Mouse (Mus musculus) forebrain, postnatal 0 days (tissue): Measurements from ENCODE around the gene Zfp385b. TPM values are rescaled to one million over a fixed set of nuclear protein-coding genes. Genes with fewer than 3 reads are reported as not detected.
A peak's percentile ranks its signal among the peaks of the same experiment; 100 is the strongest.

Experiments used
- ATAC-seq: fragments of 200-750 bp; cut with Nextera tagmentation; 2 replicates; pipeline ENCODE4 v1.8.0; 2017; ENCODE audit warnings: mild to moderate bottlenecking, moderate library complexity
- DNase-seq: peaks from one replicate; pipeline ENCODE4 v3.0.0-alpha.2; 2015
- H3K27ac ChIP-seq: fragments of 300-500 bp; sonication (generic); 2 replicates; pipeline ENCODE4 v1.5.1; 2014; ENCODE audit warnings: low read depth, mild to moderate bottlenecking, antibody characterized with exemption, low read length, moderate library complexity, mixed read lengths
- H3K27me3 ChIP-seq: fragments of 300-500 bp; sonication (generic); 2 replicates; pipeline ENCODE4 v1.6.1; 2014; ENCODE audit warnings: mild to moderate bottlenecking, low read length, mixed read lengths; ENCODE audit not compliant: insufficient read depth
- H3K36me3 ChIP-seq: fragments of 300-500 bp; sonication (generic); 2 replicates; pipeline ENCODE4 v1.6.1; 2014; ENCODE audit warnings: mild to moderate bottlenecking, moderate library complexity; ENCODE audit not compliant: insufficient read depth
- H3K4me1 ChIP-seq: fragments of 300-500 bp; sonication (generic); 2 replicates; pipeline ENCODE4 v1.6.1; 2014; ENCODE audit warnings: antibody characterized with exemption; ENCODE audit not compliant: insufficient read depth
- H3K4me2 ChIP-seq: fragments of 300-500 bp; sonication (generic); 2 replicates; pipeline ENCODE4 v1.6.1; 2014; ENCODE audit warnings: low read depth, mild to moderate bottlenecking, moderate library complexity
- H3K4me3 ChIP-seq: fragments of 300-500 bp; sonication (generic); 2 replicates; pipeline ENCODE4 v1.5.1; 2014; ENCODE audit warnings: low read depth, low read length, mixed read lengths
- H3K9ac ChIP-seq: fragments of 300-500 bp; sonication (generic); 2 replicates; pipeline ENCODE4 v1.6.1; 2014; ENCODE audit warnings: mild to moderate bottlenecking
- H3K9me3 ChIP-seq: fragments of 300-500 bp; sonication (generic); 2 replicates; pipeline ENCODE4 v1.6.1; 2016; ENCODE audit warnings: low read length
- CTCF ChIP-seq: sonication (generic); IDR thresholded peaks from 2 replicates; pipeline ENCODE4 v1.5.1; 2016; ENCODE audit warnings: antibody characterized with exemption, control low read depth, low read depth
- WGBS: fragments of 180-500 bp; shearing (Covaris S2); extraction: QIAGEN DNeasy Blood & Tissue Kit; methylation state at CpG from one replicate; pipeline ENCODE4 v1.1.7; 2014; 5-methylcytosine and 5-hydroxymethylcytosine counted together
- polyA plus RNA-seq: library from polyadenylated mRNA; unstranded; fragments of >200 nt; fragmentation: Nextera tagmentation; extraction: Ambion mirVana; gene quantifications from 2 replicates; pipeline ENCODE4 v1.2.1, GENCODE M21; 2015
- total RNA-seq: library from RNA; depleted of rRNA; stranded (reverse); fragments of >200 nt; gene quantifications from 2 replicates; pipeline ENCODE4 v1.2.3, GENCODE M21; 2014

Zfp385b gene
- total and polyA plus RNA-seq, 2 experiments from 2014 or later, result 10.0 to 20.4 TPM

DNA sequence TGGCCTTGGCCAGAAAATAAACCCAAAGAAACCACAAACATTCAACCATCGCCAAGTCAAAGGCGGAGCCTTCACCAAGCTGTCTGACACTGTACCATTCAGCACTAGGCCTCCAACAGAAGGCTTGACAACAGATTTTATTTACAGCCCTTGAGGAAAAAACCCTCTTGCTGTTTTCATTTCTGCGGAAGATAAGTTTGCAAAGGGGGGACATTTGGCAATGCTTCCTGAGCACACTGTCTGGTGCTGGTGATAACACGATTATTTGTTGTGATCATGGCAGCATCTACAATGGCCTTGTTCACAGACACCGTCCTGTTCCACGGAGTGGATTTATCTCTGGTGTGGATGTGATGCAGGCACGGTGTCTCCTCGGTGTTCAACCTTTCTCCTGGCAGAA, 317.0 kb downstream of the Zfp385b start:
- Histone ChIP-seq H3K9me3 (no peaks in the 10 kb centered on the region), H3K27me3 (no peaks in the 10 kb centered on the region), H3K9ac (no peak overlapping the region), H3K27ac (no peak overlapping the region), H3K36me3 (no peaks in the 10 kb centered on the region), H3K4me2 (no peak overlapping the region), H3K4me3 (no peak overlapping the region), H3K4me1 (no peaks in the 10 kb centered on the region)
- 42% methylated on average over 8 of the region's 8 CpGs for WGBS
- DNase-seq, result peak; percentile 52
- TF ChIP-seq CTCF, result no peak
- peak; percentile 84 for ATAC-seq

DNA sequence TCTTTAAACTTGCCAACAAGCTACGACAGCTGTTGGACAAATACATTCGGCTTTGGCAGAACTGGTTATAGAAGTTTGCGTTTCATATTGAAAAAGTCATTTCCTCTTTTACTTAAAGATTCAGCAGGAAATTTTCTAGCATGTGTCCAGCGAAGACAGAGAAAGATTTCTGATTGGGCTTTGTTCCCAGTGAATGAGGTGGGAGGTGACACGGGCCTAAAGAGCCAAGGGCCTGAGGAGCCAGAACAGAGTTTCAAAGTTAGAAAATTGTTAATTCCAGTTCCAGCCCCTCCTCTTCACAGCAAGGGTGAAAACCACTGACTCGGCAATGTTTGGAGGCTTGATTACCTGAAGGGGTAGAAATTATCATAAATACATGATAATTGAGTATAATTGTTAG, 319.0 kb downstream of the Zfp385b start:
- no peaks in the 10 kb centered on the region for H3K36me3 ChIP-seq
- H3K27me3 ChIP-seq, result no peaks in the 10 kb centered on the region
- no peaks in the 10 kb centered on the region for H3K9me3 ChIP-seq
- DNase-seq (no peak), ATAC-seq (no peak)
- H3K4me2 ChIP-seq, result no peak overlapping the region
- no peak overlapping the region for H3K9ac ChIP-seq
- WGBS, result 39% methylated on average over 6 of the region's 6 CpGs
- H3K4me1 ChIP-seq, result no peaks in the 10 kb centered on the region
- H3K27ac ChIP-seq, result no peak overlapping the region
- H3K4me3 ChIP-seq, result no peak overlapping the region
- no peak for TF ChIP-seq CTCF

DNA sequence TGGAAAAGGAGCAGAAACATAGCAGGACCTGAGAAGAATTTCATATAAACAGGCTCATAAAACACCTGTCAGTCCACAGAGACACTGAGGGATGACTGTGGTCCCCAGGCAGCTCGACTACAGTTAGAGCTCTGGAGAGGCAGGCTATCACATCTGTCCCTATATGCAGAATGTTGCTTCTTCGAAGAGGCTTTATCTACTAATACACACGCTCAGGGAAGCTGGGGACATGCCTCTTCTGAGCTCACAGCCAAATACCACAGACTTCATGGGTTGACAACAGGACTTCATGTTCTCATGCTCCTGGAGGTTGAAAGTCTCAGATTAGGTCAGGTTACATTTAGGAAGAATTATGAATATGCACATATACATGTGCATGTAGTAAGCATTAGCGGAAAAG, 321.1 kb downstream of the Zfp385b start:
- no peaks in the 10 kb centered on the region for H3K9me3 ChIP-seq
- no peak overlapping the region for H3K9ac ChIP-seq
- H3K36me3 ChIP-seq, result no peaks in the 10 kb centered on the region
- H3K4me3 ChIP-seq, result no peak overlapping the region
- TF ChIP-seq CTCF, result no peak
- no peak for ATAC-seq
- H3K27ac ChIP-seq, result no peak overlapping the region
- H3K4me1 ChIP-seq, result no peaks in the 10 kb centered on the region
- WGBS, result 88% methylated on average over 4 of the region's 4 CpGs
- H3K4me2 ChIP-seq, result no peak overlapping the region
- DNase-seq, result no peak
- H3K27me3 ChIP-seq, result no peaks in the 10 kb centered on the region

DNA sequence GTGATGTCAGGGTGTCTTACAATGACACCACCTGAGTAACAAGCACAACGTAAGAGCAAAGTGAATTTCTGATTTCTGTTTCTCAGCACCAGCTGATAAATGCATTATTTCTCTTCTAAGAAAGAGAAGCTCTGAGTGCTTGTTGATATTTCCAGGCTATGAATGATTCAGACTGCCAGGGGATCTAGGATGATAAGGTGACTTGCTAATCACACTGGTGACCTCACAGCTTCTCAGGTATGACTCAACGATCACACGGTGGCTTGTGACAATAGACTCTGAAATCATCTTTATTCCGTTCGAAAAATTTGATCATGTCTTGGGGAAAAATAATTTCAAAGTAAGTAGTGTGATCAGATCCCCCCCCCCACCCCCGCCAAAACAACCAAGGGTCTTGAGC, 321.5 kb downstream of the Zfp385b start:
- Histone ChIP-seq H3K4me1 (no peaks in the 10 kb centered on the region), H3K4me3 (no peak overlapping the region), H3K9ac (no peak overlapping the region), H3K4me2 (no peak overlapping the region), H3K27me3 (no peaks in the 10 kb centered on the region), H3K27ac (no peak overlapping the region), H3K9me3 (no peaks in the 10 kb centered on the region), H3K36me3 (no peaks in the 10 kb centered on the region)
- 91% methylated on average over 6 of the region's 6 CpGs for WGBS
- ATAC-seq (no peak), DNase-seq (no peak)
- TF ChIP-seq CTCF, result no peak

DNA sequence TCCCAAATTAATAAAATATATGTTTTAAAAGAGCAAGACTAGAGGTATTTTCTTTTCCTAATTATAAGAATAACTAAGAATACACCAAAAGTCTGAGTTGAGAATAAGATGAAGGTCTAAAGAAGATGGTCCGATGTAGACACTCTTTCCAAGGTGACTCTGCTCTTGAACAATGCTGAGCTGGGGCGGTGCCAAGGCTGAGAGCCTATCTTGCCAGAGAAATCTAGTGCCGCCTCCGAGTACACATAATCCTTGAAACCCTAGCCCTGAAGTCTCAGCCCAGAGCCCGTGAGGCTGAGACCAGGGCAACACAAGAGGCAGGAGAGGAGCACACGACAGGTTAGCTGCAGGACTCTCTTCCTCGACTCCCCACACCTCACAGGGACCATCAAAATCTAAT, 323.4 kb downstream of the Zfp385b start:
- Histone ChIP-seq H3K4me3 (no peak overlapping the region), H3K4me1 (no peaks in the 10 kb centered on the region), H3K9ac (no peak overlapping the region), H3K36me3 (no peaks in the 10 kb centered on the region), H3K27me3 (no peaks in the 10 kb centered on the region), H3K27ac (no peak overlapping the region), H3K9me3 (no peaks in the 10 kb centered on the region), H3K4me2 (no peak overlapping the region)
- ATAC-seq (no peak), DNase-seq (no peak)
- no peak for TF ChIP-seq CTCF
- WGBS, result 91% methylated on average over 7 of the region's 7 CpGs

DNA sequence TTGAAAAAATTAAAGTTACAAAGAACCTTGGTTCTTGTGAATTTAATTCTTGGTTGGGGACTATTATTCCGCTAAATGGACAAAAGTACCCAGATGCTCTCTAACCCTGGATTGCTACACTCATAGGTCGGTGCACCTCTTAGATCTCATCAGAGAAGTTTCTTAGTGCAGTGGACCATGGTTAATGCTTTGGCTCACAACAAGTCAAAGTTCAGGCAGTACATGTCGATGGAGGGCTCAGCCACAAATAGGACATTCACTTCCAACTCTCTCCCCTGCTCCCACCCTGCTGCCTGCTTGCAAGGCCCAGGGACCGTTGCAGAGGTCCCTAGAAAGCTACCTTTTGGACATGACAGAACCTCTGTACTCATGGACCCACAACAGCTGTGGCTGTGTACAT, 324.1 kb downstream of the Zfp385b start:
- Histone ChIP-seq H3K27ac (no peak overlapping the region), H3K9me3 (no peaks in the 10 kb centered on the region), H3K9ac (no peak overlapping the region), H3K4me1 (no peaks in the 10 kb centered on the region), H3K4me2 (no peak overlapping the region), H3K4me3 (no peak overlapping the region), H3K27me3 (no peaks in the 10 kb centered on the region), H3K36me3 (no peaks in the 10 kb centered on the region)
- 80% methylated on average over 4 of the region's 4 CpGs for WGBS
- ATAC-seq, result no peak
- TF ChIP-seq CTCF, result no peak
- no peak for DNase-seq

DNA sequence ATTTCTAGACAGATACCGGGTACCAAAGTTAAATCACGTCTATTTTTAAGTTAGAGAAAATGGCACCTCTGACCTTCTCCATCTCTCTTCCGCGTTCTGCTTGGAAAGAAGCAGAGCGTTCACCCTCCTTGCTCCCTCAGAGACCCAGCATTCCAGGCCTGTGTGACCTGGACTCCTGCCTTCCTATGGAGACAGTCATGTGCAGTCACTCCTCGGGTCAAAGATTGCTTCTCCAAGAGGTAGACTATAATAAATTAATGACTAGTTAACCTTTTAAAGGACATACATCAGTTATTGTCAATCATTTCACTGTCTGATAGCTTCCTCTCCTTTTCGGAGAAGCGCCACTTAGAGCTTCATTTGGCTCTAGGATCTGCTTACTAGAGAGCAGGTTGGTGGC, 325.7 kb downstream of the Zfp385b start:
- Histone ChIP-seq H3K27ac (no peak overlapping the region), H3K4me3 (no peak overlapping the region), H3K9ac (no peak overlapping the region), H3K9me3 (no peaks in the 10 kb centered on the region), H3K4me1 (no peaks in the 10 kb centered on the region), H3K4me2 (no peak overlapping the region), H3K36me3 (no peaks in the 10 kb centered on the region), H3K27me3 (no peaks in the 10 kb centered on the region)
- no peak for TF ChIP-seq CTCF
- ATAC-seq, result no peak
- DNase-seq, result no peak
- 95% methylated on average over 8 of the region's 8 CpGs for WGBS

DNA sequence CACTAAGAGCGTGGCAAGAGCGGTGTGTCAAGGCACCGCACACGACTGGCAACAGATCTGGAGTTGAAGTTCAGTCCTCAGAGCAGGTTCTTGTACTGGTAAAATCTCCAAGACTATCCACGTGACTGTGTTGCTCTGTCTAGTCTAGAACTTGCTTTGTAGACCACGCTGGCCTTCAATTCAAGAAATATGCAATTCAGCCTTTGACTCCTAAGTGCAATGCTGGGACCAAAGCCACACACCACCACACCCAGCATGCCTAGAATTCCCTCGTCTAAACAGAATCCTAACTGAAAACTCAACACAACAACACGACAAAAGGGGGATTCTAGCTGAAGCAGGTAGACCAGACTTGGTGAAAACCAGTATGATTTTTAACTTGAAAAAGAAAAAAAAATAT, 332.3 kb downstream of the Zfp385b start:
- Histone ChIP-seq H3K27me3 (no peaks in the 10 kb centered on the region), H3K4me3 (no peak overlapping the region), H3K27ac (no peak overlapping the region), H3K36me3 (no peaks in the 10 kb centered on the region), H3K4me2 (no peak overlapping the region), H3K4me1 (no peaks in the 10 kb centered on the region), H3K9me3 (no peaks in the 10 kb centered on the region), H3K9ac (no peak overlapping the region)
- WGBS, result 91% methylated on average over 8 of the region's 8 CpGs
- no peak for TF ChIP-seq CTCF
- DNase-seq, result no peak
- no peak for ATAC-seq
